Mouse (Mus musculus) kidney, postnatal 36 days (tissue): ENCODE measurements around the gene Nup210.

ENCODE experiments used
- DNase-seq, 2 experiments: peaks; one replicate each; pipeline ENCODE4 v3.0.0; 2021 to 2022; ENCODE audit warnings: mixed read lengths in 2 of 2

Nup210 gene

GRCm38 (mm10) chr6:91014198-91014958, 102.3 kb downstream of the Nup210 start:
- DNase-seq: no peak

- no peak for DNase-seq
Observed at GRCm38 (mm10) chr6:91012458-91012857, 104.2 kb downstream of the Nup210 start.

GRCm38 (mm10) chr6:91011568-91011967, 105.1 kb downstream of the Nup210 start:
- DNase-seq: no peak

GRCm38 (mm10) chr6:91008284-91008830, 108.3 kb downstream of the Nup210 start:
- DNase-seq: no peak

GRCm38 (mm10) chr6:91007207-91007606, 109.4 kb downstream of the Nup210 start:
- DNase-seq: no peak

GRCm38 (mm10) chr6:91004157-91004556, 112.5 kb downstream of the Nup210 start:
- DNase-seq: no peak

- no peak for DNase-seq
Observed at GRCm38 (mm10) chr6:91003310-91003995, 113.2 kb downstream of the Nup210 start.

- DNase-seq: no peak
Observed at GRCm38 (mm10) chr6:91001566-91001965, 115.1 kb downstream of the Nup210 start.

GRCm38 (mm10) chr6:91000819-91001525, 115.7 kb downstream of the Nup210 start:
- no peak for DNase-seq

GRCm38 (mm10) chr6:90999176-90999575, 117.5 kb downstream of the Nup210 start:
- DNase-seq: no peak

GRCm38 (mm10) chr6:90997025-90997424, 119.6 kb downstream of the Nup210 start:
- DNase-seq: no peak

- DNase-seq: no peak
Observed at GRCm38 (mm10) chr6:90996181-90996580, 120.4 kb downstream of the Nup210 start.

GRCm38 (mm10) chr6:90988648-90989317, 127.8 kb downstream of the Nup210 start, which contains the start of gene Iqsec1:
TSS of gene Iqsec1 (minus strand) at chr6:90988685.
- peak; percentile 91 for DNase-seq

- no peak for DNase-seq
Observed at GRCm38 (mm10) chr6:90988299-90988625, 128.4 kb downstream of the Nup210 start.

- DNase-seq: peak in 1 of 2 experiments; percentile 41
Observed at GRCm38 (mm10) chr6:90987561-90988298, 128.9 kb downstream of the Nup210 start.

- DNase-seq: no peak
Observed at GRCm38 (mm10) chr6:90984101-90984500, 132.5 kb downstream of the Nup210 start.

GRCm38 (mm10) chr6:90974279-90974678, 142.3 kb downstream of the Nup210 start:
- no peak for DNase-seq

GRCm38 (mm10) chr6:90969341-90969871, 147.2 kb downstream of the Nup210 start:
- DNase-seq: no peak
